Mouse (Mus musculus): Measurements from ENCODE around the gene Mmachc. TPM values are rescaled to one million over a fixed set of nuclear protein-coding genes. Genes with fewer than 3 reads are reported as not detected.
"Not testable (repeated sequence)": the region's sequence is repeated elsewhere in the genome, so short reads cannot be mapped to it uniquely, and the experiment has no call there.

The Mmachc gene
- polyA plus RNA-seq, 1 experiment from 2014 or later, result 22.6 TPM

- H3K27me3 ChIP-seq (replicated peaks; ENCODE audit: control insufficient read depth, insufficient read depth, low read length); H3K4me3 ChIP-seq (ENCODE audit: low read length); H3K36me3 ChIP-seq (ENCODE audit: control insufficient read depth, insufficient read depth, low read length); H3K4me2 ChIP-seq (ENCODE audit: low read length); H3K27ac ChIP-seq (ENCODE audit: low read depth, low read length); H3K9me3 ChIP-seq (ENCODE audit: control insufficient read depth, low read length); H3K9ac ChIP-seq (ENCODE audit: low read depth, low read length); H3K4me1 ChIP-seq (ENCODE audit: control insufficient read depth, insufficient read depth, low read depth, low read length); ATAC-seq: not testable (repeated sequence)
- 93% methylated on average over 4 of the region's 4 CpGs for WGBS
Observed at GRCm38 (mm10) chr4:116680521-116680920, 27.7 kb downstream of the Mmachc start.

- no peak overlapping the region for H3K4me3 ChIP-seq (ENCODE audit: low read length)
- WGBS, result 71% methylated on average over 5 of the region's 5 CpGs
- H3K36me3 ChIP-seq (ENCODE audit: control insufficient read depth, insufficient read depth, low read length), result no peaks in the 10 kb centered on the region
- no peak overlapping the region for H3K27ac ChIP-seq (ENCODE audit: low read depth, low read length)
- no peaks in the 10 kb centered on the region for H3K9me3 ChIP-seq (ENCODE audit: control insufficient read depth, low read length)
- H3K4me1 ChIP-seq (ENCODE audit: control insufficient read depth, insufficient read depth, low read depth, low read length), result no peaks in the 10 kb centered on the region
- no peaks in the 10 kb centered on the region for H3K27me3 ChIP-seq (replicated peaks; ENCODE audit: control insufficient read depth, insufficient read depth, low read length)
- no peak for ATAC-seq
- no peak overlapping the region for H3K9ac ChIP-seq (ENCODE audit: low read depth, low read length)
- no peak overlapping the region for H3K4me2 ChIP-seq (ENCODE audit: low read length)
Observed at GRCm38 (mm10) chr4:116679141-116679540, 29.1 kb downstream of the Mmachc start.

- no peak for ATAC-seq
- 82% methylated on average over 1 of the region's 1 CpGs for WGBS
- Histone ChIP-seq H3K4me3 (ENCODE audit: low read length) (no peak overlapping the region), H3K27me3 (replicated peaks; ENCODE audit: control insufficient read depth, insufficient read depth, low read length) (no peaks in the 10 kb centered on the region), H3K4me2 (ENCODE audit: low read length) (no peak overlapping the region), H3K27ac (ENCODE audit: low read depth, low read length) (no peak overlapping the region), H3K4me1 (ENCODE audit: control insufficient read depth, insufficient read depth, low read depth, low read length) (no peaks in the 10 kb centered on the region), H3K9ac (ENCODE audit: low read depth, low read length) (no peak overlapping the region), H3K9me3 (ENCODE audit: control insufficient read depth, low read length) (no peaks in the 10 kb centered on the region), H3K36me3 (ENCODE audit: control insufficient read depth, insufficient read depth, low read length) (no peaks in the 10 kb centered on the region)
Observed at GRCm38 (mm10) chr4:116677808-116678207, 30.4 kb downstream of the Mmachc start.

GRCm38 (mm10) chr4:116676027-116676426 lies 32.2 kb downstream of the Mmachc start:
- Histone ChIP-seq H3K27me3 (replicated peaks; ENCODE audit: control insufficient read depth, insufficient read depth, low read length) (no peaks in the 10 kb centered on the region), H3K9ac (ENCODE audit: low read depth, low read length) (no peak overlapping the region), H3K4me1 (ENCODE audit: control insufficient read depth, insufficient read depth, low read depth, low read length) (no peaks in the 10 kb centered on the region), H3K27ac (ENCODE audit: low read depth, low read length) (no peak overlapping the region), H3K36me3 (ENCODE audit: control insufficient read depth, insufficient read depth, low read length) (no peaks in the 10 kb centered on the region), H3K4me3 (ENCODE audit: low read length) (no peak overlapping the region), H3K9me3 (ENCODE audit: control insufficient read depth, low read length) (no peaks in the 10 kb centered on the region), H3K4me2 (ENCODE audit: low read length) (no peak overlapping the region)
- no peak for ATAC-seq
- 86% methylated on average over 3 of the region's 3 CpGs for WGBS

- H3K27me3 ChIP-seq (replicated peaks; ENCODE audit: control insufficient read depth, insufficient read depth, low read length); H3K9me3 ChIP-seq (ENCODE audit: control insufficient read depth, low read length); H3K4me2 ChIP-seq (ENCODE audit: low read length); H3K4me1 ChIP-seq (ENCODE audit: control insufficient read depth, insufficient read depth, low read depth, low read length); H3K27ac ChIP-seq (ENCODE audit: low read depth, low read length); H3K36me3 ChIP-seq (ENCODE audit: control insufficient read depth, insufficient read depth, low read length); ATAC-seq; H3K4me3 ChIP-seq (ENCODE audit: low read length); H3K9ac ChIP-seq (ENCODE audit: low read depth, low read length): not testable (repeated sequence)
- 93% methylated on average over 6 of the region's 6 CpGs for WGBS
Observed at GRCm38 (mm10) chr4:116674761-116675160, 33.4 kb downstream of the Mmachc start.

GRCm38 (mm10) chr4:116672785-116673184 lies 35.4 kb downstream of the Mmachc start:
- 86% methylated on average over 2 of the region's 2 CpGs for WGBS
- ATAC-seq, result no peak
- H3K36me3 ChIP-seq (ENCODE audit: control insufficient read depth, insufficient read depth, low read length), result no peaks in the 10 kb centered on the region
- no peak overlapping the region for H3K9ac ChIP-seq (ENCODE audit: low read depth, low read length)
- H3K27ac ChIP-seq (ENCODE audit: low read depth, low read length), result no peak overlapping the region
- no peaks in the 10 kb centered on the region for H3K4me1 ChIP-seq (ENCODE audit: control insufficient read depth, insufficient read depth, low read depth, low read length)
- no peak overlapping the region for H3K4me2 ChIP-seq (ENCODE audit: low read length)
- no peaks in the 10 kb centered on the region for H3K27me3 ChIP-seq (replicated peaks; ENCODE audit: control insufficient read depth, insufficient read depth, low read length)
- no peak overlapping the region for H3K4me3 ChIP-seq (ENCODE audit: low read length)
- no peaks in the 10 kb centered on the region for H3K9me3 ChIP-seq (ENCODE audit: control insufficient read depth, low read length)

- H3K9ac ChIP-seq (ENCODE audit: low read depth, low read length), result no peak overlapping the region
- no peak overlapping the region for H3K4me2 ChIP-seq (ENCODE audit: low read length)
- H3K27ac ChIP-seq (ENCODE audit: low read depth, low read length), result no peak overlapping the region
- H3K9me3 ChIP-seq (ENCODE audit: control insufficient read depth, low read length), result no peaks in the 10 kb centered on the region
- WGBS, result 58% methylated on average over 2 of the region's 2 CpGs
- ATAC-seq, result no peak
- H3K4me1 ChIP-seq (ENCODE audit: control insufficient read depth, insufficient read depth, low read depth, low read length), result no peaks in the 10 kb centered on the region
- H3K36me3 ChIP-seq (ENCODE audit: control insufficient read depth, insufficient read depth, low read length), result no peaks in the 10 kb centered on the region
- no peak overlapping the region for H3K4me3 ChIP-seq (ENCODE audit: low read length)
- H3K27me3 ChIP-seq (replicated peaks; ENCODE audit: control insufficient read depth, insufficient read depth, low read length), result no peaks in the 10 kb centered on the region
Observed at GRCm38 (mm10) chr4:116669291-116669690, 38.9 kb downstream of the Mmachc start.

GRCm38 (mm10) chr4:116668145-116668544 lies 40.1 kb downstream of the Mmachc start:
- no peaks in the 10 kb centered on the region for H3K9me3 ChIP-seq (ENCODE audit: control insufficient read depth, low read length)
- H3K36me3 ChIP-seq (ENCODE audit: control insufficient read depth, insufficient read depth, low read length), result no peaks in the 10 kb centered on the region
- H3K4me1 ChIP-seq (ENCODE audit: control insufficient read depth, insufficient read depth, low read depth, low read length), result no peaks in the 10 kb centered on the region
- no peak overlapping the region for H3K4me2 ChIP-seq (ENCODE audit: low read length)
- WGBS, result 76% methylated on average over 3 of the region's 3 CpGs
- ATAC-seq, result no peak
- H3K27ac ChIP-seq (ENCODE audit: low read depth, low read length), result no peak overlapping the region
- no peak overlapping the region for H3K4me3 ChIP-seq (ENCODE audit: low read length)
- H3K9ac ChIP-seq (ENCODE audit: low read depth, low read length), result no peak overlapping the region
- H3K27me3 ChIP-seq (replicated peaks; ENCODE audit: control insufficient read depth, insufficient read depth, low read length), result no peaks in the 10 kb centered on the region

GRCm38 (mm10) chr4:116666625-116667024 lies 41.6 kb downstream of the Mmachc start:
- Histone ChIP-seq H3K4me3 (ENCODE audit: low read length) (no peak overlapping the region), H3K4me1 (ENCODE audit: control insufficient read depth, insufficient read depth, low read depth, low read length) (no peaks in the 10 kb centered on the region), H3K4me2 (ENCODE audit: low read length) (no peak overlapping the region), H3K36me3 (ENCODE audit: control insufficient read depth, insufficient read depth, low read length) (no peaks in the 10 kb centered on the region), H3K27ac (ENCODE audit: low read depth, low read length) (no peak overlapping the region), H3K9ac (ENCODE audit: low read depth, low read length) (no peak overlapping the region), H3K27me3 (replicated peaks; ENCODE audit: control insufficient read depth, insufficient read depth, low read length) (no peaks in the 10 kb centered on the region), H3K9me3 (ENCODE audit: control insufficient read depth, low read length) (no peaks in the 10 kb centered on the region)
- 70% methylated on average over 4 of the region's 4 CpGs for whole genome bisulfite sequencing
- ATAC-seq, result no peak

- Histone ChIP-seq H3K9me3 (ENCODE audit: control insufficient read depth, low read length) (no peaks in the 10 kb centered on the region), H3K9ac (ENCODE audit: low read depth, low read length) (no peak overlapping the region), H3K27ac (ENCODE audit: low read depth, low read length) (no peak overlapping the region), H3K4me3 (ENCODE audit: low read length) (no peak overlapping the region), H3K4me2 (ENCODE audit: low read length) (no peak overlapping the region), H3K36me3 (ENCODE audit: control insufficient read depth, insufficient read depth, low read length) (no peaks in the 10 kb centered on the region), H3K4me1 (ENCODE audit: control insufficient read depth, insufficient read depth, low read depth, low read length) (no peaks in the 10 kb centered on the region), H3K27me3 (replicated peaks; ENCODE audit: control insufficient read depth, insufficient read depth, low read length) (no peaks in the 10 kb centered on the region)
- no peak for ATAC-seq
- 92% methylated on average over 1 of the region's 1 CpGs for WGBS
Observed at GRCm38 (mm10) chr4:116661998-116662397, 46.2 kb downstream of the Mmachc start.
